Mouse (Mus musculus) testis, adult 2 months (tissue): ENCODE data around the gene Pik3cd. TPM values are rescaled to one million over a fixed set of nuclear protein-coding genes. Genes with fewer than 3 reads are reported as not detected.
"Not testable (repeated sequence)": the region's sequence is repeated elsewhere in the genome, so short reads cannot be mapped to it uniquely, and the experiment has no call there.

Source experiments
- H3K27ac ChIP-seq: fragments of 200-500 bp; 2 replicates; pipeline ENCODE4 v1.5.1; 2012; ENCODE audit warnings: low read depth, low read length; ENCODE audit not compliant: control insufficient read depth, insufficient read depth
- H3K27me3 ChIP-seq: fragments of 200-500 bp; 2 replicates; pipeline ENCODE4 v1.6.1; 2012; ENCODE audit warnings: mild to moderate bottlenecking, low read length, moderate library complexity; ENCODE audit not compliant: control insufficient read depth, insufficient read depth
- H3K36me3 ChIP-seq: fragments of 200-500 bp; 2 replicates; pipeline ENCODE4 v1.6.1; 2012; ENCODE audit warnings: mild to moderate bottlenecking, low read length; ENCODE audit not compliant: control insufficient read depth, insufficient read depth
- H3K4me1 ChIP-seq: fragments of 200-500 bp; 2 replicates; pipeline ENCODE4 v1.6.1; 2012; ENCODE audit warnings: low read length; ENCODE audit not compliant: control insufficient read depth, insufficient read depth
- H3K4me3 ChIP-seq: fragments of 200-500 bp; 2 replicates; pipeline ENCODE4 v1.5.1; 2012; ENCODE audit warnings: low read depth, mild to moderate bottlenecking, low read length, moderate library complexity, mixed read lengths; ENCODE audit not compliant: control insufficient read depth
- CTCF ChIP-seq: fragments of 200-500 bp; IDR thresholded peaks from 2 replicates; pipeline ENCODE4 v1.5.1; 2012; ENCODE audit warnings: low read depth, mild to moderate bottlenecking, inconsistent platforms, low read length, moderate library complexity; ENCODE audit not compliant: control insufficient read depth, insufficient read depth, insufficient replicate concordance
- POLR2A ChIP-seq: fragments of 200-500 bp; IDR thresholded peaks from 2 replicates; pipeline ENCODE4 v1.6.1; 2012; ENCODE audit warnings: low read depth, mild to moderate bottlenecking, inconsistent platforms, low read length, moderate library complexity; ENCODE audit not compliant: control insufficient read depth
- polyA plus RNA-seq: library from polyadenylated mRNA; depleted of rRNA; stranded (reverse); fragments of >200 nt; gene quantifications from 2 replicates; pipeline ENCODE4 v1.2.3, GENCODE M21; 2012; rRNA removed

Gene Pik3cd
- polyA plus RNA-seq: 27.7 and 28.5 TPM in 2 replicates

DNA sequence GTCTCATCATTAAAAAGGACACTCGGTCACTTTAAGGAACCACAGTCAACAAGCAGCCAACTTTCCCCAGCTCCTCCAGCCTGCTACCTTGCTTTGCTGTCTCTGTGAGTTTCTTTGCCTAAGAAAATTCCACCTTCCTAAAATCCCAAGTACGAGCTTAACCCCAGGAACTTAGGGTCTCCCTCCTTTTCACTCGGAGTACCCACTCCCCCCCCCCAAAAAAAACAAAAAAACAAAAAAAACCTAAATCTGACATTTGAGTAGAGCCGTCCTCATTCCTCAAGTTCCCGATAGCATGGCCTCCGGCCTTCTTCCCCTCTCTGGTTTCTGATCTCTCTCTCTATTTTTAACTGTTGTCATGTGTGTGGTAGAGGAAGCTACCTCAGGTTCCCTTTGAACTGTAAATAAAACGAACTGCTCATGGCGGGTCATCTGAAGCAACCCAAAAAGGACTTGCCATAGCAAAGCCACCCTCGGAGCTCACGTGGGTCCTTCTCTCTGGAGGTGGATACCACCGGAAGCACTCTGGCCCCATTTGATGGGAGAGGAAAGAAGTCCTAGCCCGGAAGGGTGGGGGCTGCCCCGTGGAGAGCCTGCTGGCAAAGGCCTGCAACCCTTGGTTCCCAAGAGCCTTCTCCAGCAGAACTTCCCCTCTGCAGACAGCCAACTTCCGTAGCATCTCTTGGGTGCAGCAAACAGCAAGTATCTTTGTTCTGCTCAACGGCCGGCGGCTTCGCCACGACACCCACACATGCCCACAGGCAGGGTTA, at the start of gene Pik3cd:
TSS of gene Pik3cd (minus strand) at position 362 of the 770 bp plus-strand sequence.
- no peak for TF ChIP-seq CTCF
- H3K27ac ChIP-seq: no peak within 1 kb of the TSS
- no peaks in the 10 kb centered on the region for H3K27me3 ChIP-seq
- H3K4me1 ChIP-seq: peaks cover 25% of the 10 kb centered on the region
- no peaks in the 10 kb centered on the region for H3K36me3 ChIP-seq
- H3K4me3 ChIP-seq: peak within 1 kb of the TSS; percentile 43

- TF ChIP-seq CTCF: no peak
- Histone ChIP-seq H3K4me3 (no peak overlapping the region), H3K36me3 (0 out of 2 replicates have a peak, but pooled peaks cover 1% of the 10 kb centered on the region), H3K27ac (no peak overlapping the region), H3K27me3 (no peaks in the 10 kb centered on the region), H3K4me1 (no peaks in the 10 kb centered on the region)
Measured at GRCm38 (mm10) chr4:149750671-149751070, 48.3 kb upstream of the Pik3cd start.

- not testable (repeated sequence) for H3K27me3 ChIP-seq, H3K4me1 ChIP-seq, H3K36me3 ChIP-seq, H3K4me3 ChIP-seq, H3K27ac ChIP-seq
Measured at GRCm38 (mm10) chr4:149749663-149750015, 47.3 kb upstream of the Pik3cd start.

- TF ChIP-seq POLR2A (no peak), CTCF (no peak)
- Histone ChIP-seq H3K4me1 (no peaks in the 10 kb centered on the region), H3K4me3 (no peak overlapping the region), H3K36me3 (0 out of 2 replicates have a peak, but pooled peaks cover 1% of the 10 kb centered on the region), H3K27ac (no peak overlapping the region), H3K27me3 (no peaks in the 10 kb centered on the region)
Measured at GRCm38 (mm10) chr4:149749003-149749662, 46.8 kb upstream of the Pik3cd start.

DNA sequence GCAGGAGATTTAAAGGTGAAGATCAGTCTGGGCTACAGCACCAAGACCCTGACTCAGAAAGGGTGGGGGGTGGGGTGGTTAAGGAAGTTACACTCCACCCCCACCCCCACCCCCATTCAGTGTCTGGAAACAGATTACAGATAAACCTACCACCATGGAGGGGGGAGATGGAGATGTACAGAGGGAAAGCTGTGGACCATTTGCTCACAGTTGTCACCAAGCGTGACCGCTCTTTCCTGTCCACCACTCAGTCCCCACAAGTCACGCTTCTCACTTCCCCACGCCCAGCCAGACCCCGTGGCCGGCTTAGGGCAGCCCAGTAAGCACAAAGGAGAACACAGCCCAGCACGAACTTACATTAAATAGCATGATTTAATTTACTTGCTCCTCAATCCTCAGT, 41.7 kb upstream of the Pik3cd start:
- 0 out of 2 replicates have a peak, but pooled peaks cover 1% of the 10 kb centered on the region for H3K36me3 ChIP-seq
- H3K27me3 ChIP-seq: no peaks in the 10 kb centered on the region
- H3K4me3 ChIP-seq: no peak overlapping the region
- TF ChIP-seq CTCF: no peak
- no peak for TF ChIP-seq POLR2A
- H3K27ac ChIP-seq: no peak overlapping the region
- no peaks in the 10 kb centered on the region for H3K4me1 ChIP-seq

DNA sequence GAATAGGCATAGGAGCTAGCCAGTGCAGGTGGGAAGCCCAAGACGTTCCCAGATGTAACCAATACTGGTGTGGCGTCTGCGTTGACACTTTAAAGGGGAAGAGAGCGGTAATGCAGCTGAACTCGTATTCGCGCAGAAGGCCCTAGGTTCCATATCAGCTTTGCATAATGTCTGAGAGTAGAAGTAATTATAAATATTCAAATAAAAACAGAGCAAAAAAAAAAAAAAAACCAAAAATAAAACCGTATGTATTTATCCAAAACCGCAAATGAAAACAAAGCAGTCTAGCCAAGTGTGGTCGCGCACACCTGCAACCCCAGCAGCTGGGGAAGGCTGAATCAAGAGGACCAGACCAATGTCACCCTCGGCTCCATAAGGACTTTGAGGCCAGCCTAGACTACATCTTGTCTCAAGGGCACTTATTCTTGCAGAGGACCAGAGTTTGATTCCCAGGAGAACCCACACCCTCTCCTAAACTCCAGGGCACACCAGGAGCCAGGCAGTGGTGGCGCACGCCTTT, 39.7 kb upstream of the Pik3cd start:
- no peak for TF ChIP-seq CTCF
- Histone ChIP-seq H3K4me3 (no peak overlapping the region), H3K27ac (no peak overlapping the region), H3K4me1 (peaks cover 4% of the 10 kb centered on the region), H3K27me3 (no peaks in the 10 kb centered on the region), H3K36me3 (no peaks in the 10 kb centered on the region)

GRCm38 (mm10) chr4:149740301-149740700, 37.9 kb upstream of the Pik3cd start:
- no peak for TF ChIP-seq POLR2A
- TF ChIP-seq CTCF: no peak
- Histone ChIP-seq H3K4me1 (peaks cover 10% of the 10 kb centered on the region), H3K27me3 (no peaks in the 10 kb centered on the region), H3K4me3 (no peak overlapping the region), H3K36me3 (no peaks in the 10 kb centered on the region), H3K27ac (no peak overlapping the region)
